Mouse (Mus musculus) embryonic stem cell, embryonic (primary cell): ENCODE measurements around the gene Fam228b.
"Not testable (repeated sequence)": the region's sequence is repeated elsewhere in the genome, so short reads cannot be mapped to it uniquely, and the experiment has no call there.

Experiments
- CTCF ChIA-PET, 4 experiments: fragments of 300-600 bp in 2 of 4; fragments of 350-600 bp in 2 of 4; sonication (Branson Sonifier 250); formaldehyde crosslinking; loops; one replicate each; lab custom pipeline; 2022; ENCODE audit warnings: inconsistent platforms in 2 of 4; lab: Charles Lee
- POLR2A ChIA-PET, 4 experiments: fragments of 300-600 bp in 2 of 4; fragments of 350-600 bp in 2 of 4; sonication (Branson Sonifier 250); formaldehyde crosslinking; loops; one replicate each; lab custom pipeline; 2022; ENCODE audit warnings: antibody characterized with exemption in 4 of 4, inconsistent platforms in 1 of 4; lab: Charles Lee

Gene Fam228b

GRCm38 (mm10) chr12:4775588-4775949 is 6.5 kb upstream of the Fam228b start:
- CTCF ChIA-PET, result interaction anchor here in 2 of 4 experiments (0.5 to 1.5 kb wide), 3 partner anchors 14 to 336 kb away, joined by 3 to 5 read pairs (median 4); no protein-coding TSS in a partner anchor
- POLR2A ChIA-PET, result interaction anchor here in 2 of 4 experiments (0.6 to 2.0 kb wide), 4 partner anchors 42 to 153 kb away, joined by 3 to 4 read pairs (median 3); partner anchors contain the start of gene Sf3b6 (in 1 of the 2)

GRCm38 (mm10) chr12:4774895-4775587 is 6.0 kb upstream of the Fam228b start:
- CTCF ChIA-PET, result interaction anchor here in 1 of 4 experiments (1.5 kb wide), 1 partner anchor 19 kb away, joined by 4 read pairs; no protein-coding TSS in a partner anchor
- POLR2A ChIA-PET, result interaction anchor here in 3 of 4 experiments (0.6 to 2.0 kb wide), 7 partner anchors 19 to 153 kb away, joined by 3 to 6 read pairs (median 3); partner anchors contain the start of gene Sf3b6 (in 1 of the 3)

GRCm38 (mm10) chr12:4769333-4769723 is 261 bp upstream of the Fam228b start:
- POLR2A ChIA-PET, result interaction anchor here (0.5 to 2.8 kb wide), 62 partner anchors 8 to 1223 kb away, joined by 3 to 21 read pairs (median 4); partner anchors contain the start of genes Gm3625 (in 3 of the 4), Itsn2 (in 3 of the 4), Sf3b6 (in 3 of the 4) and Atad2b (in 2 of the 4)
- CTCF ChIA-PET, result interaction anchor here (0.5 to 2.3 kb wide), 15 partner anchors 25 to 787 kb away, joined by 3 to 10 read pairs (median 3); partner anchors contain the start of genes Atad2b (in 1 of the 4) and Sf3b6 (in 1 of the 4)

GRCm38 (mm10) chr12:4757060-4757459 is 12.0 kb downstream of the Fam228b start:
- CTCF ChIA-PET, result no interaction called here

GRCm38 (mm10) chr12:4754451-4754850 is 14.6 kb downstream of the Fam228b start:
- CTCF ChIA-PET, result not testable (repeated sequence)
- POLR2A ChIA-PET, result interaction anchor here in 1 of 4 experiments (0.6 kb wide), 1 partner anchor 12 kb away, joined by 3 read pairs; no protein-coding TSS in a partner anchor

More at GRCm38 (mm10) chr12:4757060-4757459, 12.0 kb downstream of the Fam228b start:
- POLR2A ChIA-PET, result interaction anchor here in 1 of 4 experiments (1.3 to 3.4 kb wide), 2 partner anchors 12 to 38 kb away, joined by 4 to 11 read pairs; partner anchors contain the start of genes Fam228b and Pfn4

- ChIA-PET CTCF (interaction anchor here in 2 of 4 experiments (0.6 to 1.5 kb wide), 2 partner anchors 11 kb away, joined by 3 to 4 read pairs; no protein-coding TSS in a partner anchor), POLR2A (interaction anchor here in 3 of 4 experiments (0.5 to 1.7 kb wide), 8 partner anchors 9 to 75 kb away, joined by 3 to 4 read pairs (median 3); partner anchors contain the start of gene Sf3b6 (in 1 of the 3))
Measured at GRCm38 (mm10) chr12:4744486-4744885, 24.6 kb downstream of the Fam228b start.

GRCm38 (mm10) chr12:4742183-4742582 is 26.9 kb downstream of the Fam228b start:
- POLR2A ChIA-PET, result interaction anchor here in 2 of 4 experiments (0.6 to 0.7 kb wide), 2 partner anchors 12 to 82 kb away, joined by 3 to 5 read pairs; no protein-coding TSS in a partner anchor
- CTCF ChIA-PET, result interaction anchor here in 1 of 4 experiments (0.5 kb wide), 1 partner anchor 210 kb away, joined by 3 read pairs; no protein-coding TSS in a partner anchor

GRCm38 (mm10) chr12:4740823-4741222 is 28.2 kb downstream of the Fam228b start:
- ChIA-PET POLR2A (interaction anchor here (0.5 to 1.8 kb wide), 4 partner anchors 20 to 512 kb away, joined by 3 to 4 read pairs (median 3); no protein-coding TSS in a partner anchor), CTCF (interaction anchor here in 1 of 4 experiments (0.6 kb wide), 1 partner anchor 206 kb away, joined by 3 read pairs; no protein-coding TSS in a partner anchor)

GRCm38 (mm10) chr12:4738031-4738576 is 31.0 kb downstream of the Fam228b start, which contains the start of gene Fam228a:
TSS of gene Fam228a (minus strand) at chr12:4738430.
- CTCF ChIA-PET, result interaction anchor here in 1 of 4 experiments (0.5 kb wide), 1 partner anchor 167 kb away, joined by 3 read pairs; no protein-coding TSS in a partner anchor

GRCm38 (mm10) chr12:4732332-4732731 is 36.7 kb downstream of the Fam228b start:
- ChIA-PET CTCF (interaction anchor here in 1 of 4 experiments (1.3 kb wide), 1 partner anchor 12 kb away, joined by 4 read pairs; no protein-coding TSS in a partner anchor), POLR2A (interaction anchor here in 1 of 4 experiments (1.8 kb wide), 1 partner anchor 112 kb away, joined by 5 read pairs; no protein-coding TSS in a partner anchor)

More at GRCm38 (mm10) chr12:4738031-4738576, 31.0 kb downstream of the Fam228b start, which contains the start of gene Fam228a:
- POLR2A ChIA-PET, result interaction anchor here in 2 of 4 experiments (1.1 to 1.5 kb wide), 3 partner anchors 17 to 79 kb away, joined by 3 to 4 read pairs (median 3); partner anchors contain the start of gene Sf3b6 (in 1 of the 2)

GRCm38 (mm10) chr12:4731629-4732028 is 37.4 kb downstream of the Fam228b start:
- ChIA-PET CTCF (interaction anchor here in 1 of 4 experiments (1.3 kb wide), 1 partner anchor 11 kb away, joined by 4 read pairs; no protein-coding TSS in a partner anchor), POLR2A (interaction anchor here in 3 of 4 experiments (0.5 to 1.8 kb wide), 7 partner anchors 11 to 593 kb away, joined by 3 to 5 read pairs (median 3); partner anchors contain the start of genes Fam228b (in 1 of the 3), Gm3625 (in 1 of the 3) and Pfn4 (in 1 of the 3))

GRCm38 (mm10) chr12:4729165-4729564 is 39.9 kb downstream of the Fam228b start:
- ChIA-PET POLR2A (interaction anchor here in 3 of 4 experiments (0.5 to 2.4 kb wide), 6 partner anchors 9 to 1946 kb away, joined by 3 to 10 read pairs (median 3); partner anchors contain the start of genes Fam228b (in 1 of the 3) and Pfn4 (in 1 of the 3)), CTCF (interaction anchor here in 2 of 4 experiments (0.5 to 1.9 kb wide), 6 partner anchors 9 to 204 kb away, joined by 3 to 7 read pairs (median 3); partner anchors contain the start of genes Atad2b (in 1 of the 2), Fam228b (in 1 of the 2) and Pfn4 (in 1 of the 2))

- CTCF ChIA-PET, result interaction anchor here (0.6 to 1.8 kb wide), 11 partner anchors 9 to 830 kb away, joined by 3 to 7 read pairs (median 4); partner anchors contain the start of genes Fam228b (in 2 of the 4) and Pfn4 (in 1 of the 4)
- POLR2A ChIA-PET, result interaction anchor here (0.6 to 4.9 kb wide), 57 partner anchors 9 to 531 kb away, joined by 3 to 24 read pairs (median 4); partner anchors contain the start of genes Cenpo (in 3 of the 4), Fam228b (in 3 of the 4), Pfn4 (in 3 of the 4) and Ptrhd1 (in 3 of the 4)
Measured at GRCm38 (mm10) chr12:4719762-4720754, 49.0 kb downstream of the Fam228b start.

- POLR2A ChIA-PET, result interaction anchor here in 3 of 4 experiments (0.7 to 4.9 kb wide), 42 partner anchors 10 to 530 kb away, joined by 3 to 24 read pairs (median 4); partner anchors contain the start of genes Fam228b (in 2 of the 3), Pfn4 (in 2 of the 3), Sf3b6 (in 2 of the 3) and Atad2b (in 1 of the 3)
- CTCF ChIA-PET, result interaction anchor here in 3 of 4 experiments (0.6 to 1.8 kb wide), 7 partner anchors 9 to 1540 kb away, joined by 3 to 7 read pairs (median 4); partner anchors contain the start of genes Fam228b (in 2 of the 3) and Pfn4 (in 1 of the 3)
Measured at GRCm38 (mm10) chr12:4719066-4719761, 49.9 kb downstream of the Fam228b start.

GRCm38 (mm10) chr12:4717417-4717816 is 51.6 kb downstream of the Fam228b start:
- POLR2A ChIA-PET, result interaction anchor here in 3 of 4 experiments (0.7 to 4.9 kb wide), 7 partner anchors 8 to 126 kb away, joined by 3 to 24 read pairs (median 6); partner anchors contain the start of genes Fam228b (in 1 of the 3), Pfn4 (in 1 of the 3) and Wdcp (in 1 of the 3)

More at GRCm38 (mm10) chr12:4717417-4717816, 51.6 kb downstream of the Fam228b start:
- CTCF ChIA-PET, result interaction anchor here in 2 of 4 experiments (0.8 to 1.3 kb wide), 2 partner anchors 12 to 52 kb away, joined by 3 read pairs; partner anchors contain the start of genes Fam228b (in 1 of the 2) and Pfn4 (in 1 of the 2)
